Mouse (Mus musculus): ENCODE measurements around the gene Gsk3a.

GRCm38 (mm10) chr7:25213099-25213498 lies 24.6 kb downstream of the Gsk3a start:
- TF ChIP-seq CTCF (IDR thresholded peaks at IDR 0.05; ENCODE audit: control insufficient read depth, insufficient read depth, insufficient read length) (no peak), CEBPB (IDR thresholded peaks at IDR 0.05; ENCODE audit: low read depth) (no peak), USF1 (IDR thresholded peaks at IDR 0.05; ENCODE audit: low read depth) (no peak)
